Mouse (Mus musculus): ENCODE results near the gene Tunar. TPM values are rescaled to one million over a fixed set of nuclear protein-coding genes. Genes with fewer than 3 reads are reported as not detected.

The Tunar gene
- polyA plus RNA-seq, 1 experiment = not detected

DNA sequence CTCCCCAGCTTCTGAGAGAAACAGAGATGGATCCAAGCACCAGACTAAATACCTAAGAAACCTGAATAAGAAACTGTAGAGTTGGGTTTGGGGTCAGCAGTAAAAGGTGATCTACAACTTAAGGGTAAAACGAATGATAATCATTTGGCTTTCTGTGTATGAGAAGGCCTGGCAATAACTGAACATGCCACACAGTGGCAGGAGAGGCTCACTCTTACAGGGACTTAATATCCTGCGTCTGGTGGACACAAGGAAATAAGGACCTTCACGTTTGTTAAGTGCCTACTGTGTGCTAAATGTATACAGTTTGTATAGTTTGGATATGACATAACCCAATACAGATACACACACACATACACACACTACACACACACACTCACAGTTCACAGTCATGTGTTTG, 98.2 kb downstream of the Tunar start:
- Histone ChIP-seq H3ac (ENCODE audit: control insufficient read depth, insufficient read length, low read depth) (no peak overlapping the region), H3K79me2 (ENCODE audit: control insufficient read depth, insufficient read depth) (no peaks in the 10 kb centered on the region), H3K36me3 (ENCODE audit: control insufficient read depth, insufficient read depth) (no peaks in the 10 kb centered on the region), H3K4me3 (ENCODE audit: insufficient read depth, poor library complexity, severe bottlenecking) (no peak overlapping the region), H3K79me3 (ENCODE audit: low read depth) (no peaks in the 10 kb centered on the region), H3K27me3 (ENCODE audit: control insufficient read depth, insufficient read depth, insufficient read length) (no peaks in the 10 kb centered on the region)
- no peak for TF ChIP-seq CTCF (IDR thresholded peaks at IDR 0.05; ENCODE audit: control insufficient read depth, insufficient read depth, insufficient read length)
- no peak for TF ChIP-seq USF1 (IDR thresholded peaks at IDR 0.05; ENCODE audit: low read depth)
- TF ChIP-seq MYOG (IDR thresholded peaks at IDR 0.05; ENCODE audit: control insufficient read depth, extremely low read depth, insufficient read length) = no peak

DNA sequence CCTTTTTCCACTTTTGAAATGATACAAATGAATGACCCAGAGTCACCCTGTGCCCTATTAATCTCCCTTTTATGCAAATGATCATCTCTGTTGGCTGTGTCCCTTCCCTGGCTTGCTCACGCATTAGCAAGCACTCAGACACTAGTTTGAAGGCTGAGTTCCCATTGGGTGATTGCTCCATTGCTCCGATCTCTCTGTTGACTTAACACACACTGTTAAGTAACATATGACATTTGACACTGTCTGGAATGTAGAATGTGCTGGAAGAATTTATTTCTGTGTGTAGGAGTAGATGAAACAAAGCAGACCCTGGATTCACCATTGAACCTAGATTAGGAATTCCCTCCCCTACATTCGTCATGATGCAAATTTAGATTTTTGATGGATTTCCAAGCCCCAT, 99.1 kb downstream of the Tunar start:
- no peak for TF ChIP-seq FOSL1 (IDR thresholded peaks at IDR 0.05; ENCODE audit: insufficient read depth, low read length, poor library complexity, severe bottlenecking)
- TF ChIP-seq CEBPB (IDR thresholded peaks at IDR 0.05; ENCODE audit: low read depth) = no peak
- TF ChIP-seq MYOG (IDR thresholded peaks at IDR 0.05; ENCODE audit: control insufficient read depth, extremely low read depth, insufficient read length) = no peak
- no peak for TF ChIP-seq MYOD1 (IDR thresholded peaks at IDR 0.05; ENCODE audit: control insufficient read depth, insufficient read length, low read depth)
- no peak for TF ChIP-seq MAX (IDR thresholded peaks at IDR 0.05)
- TF ChIP-seq USF1 (IDR thresholded peaks at IDR 0.05; ENCODE audit: low read depth) = no peak
- no peak for TF ChIP-seq CTCF (IDR thresholded peaks at IDR 0.05; ENCODE audit: control insufficient read depth, insufficient read depth, insufficient read length)
- Histone ChIP-seq H3K36me3 (ENCODE audit: control insufficient read depth, insufficient read depth) (no peaks in the 10 kb centered on the region), H3K79me3 (ENCODE audit: low read depth) (no peaks in the 10 kb centered on the region), H3K4me3 (ENCODE audit: insufficient read depth, poor library complexity, severe bottlenecking) (no peak overlapping the region), H3ac (ENCODE audit: control insufficient read depth, insufficient read length, low read depth) (no peak overlapping the region), H3K79me2 (ENCODE audit: control insufficient read depth, insufficient read depth) (no peaks in the 10 kb centered on the region), H3K27me3 (ENCODE audit: control insufficient read depth, insufficient read depth, insufficient read length) (no peaks in the 10 kb centered on the region)

Other genes with a start within 250 kb of the Tunar start
- not detected for gene Tcl1b2, start 187.9 kb upstream of the Tunar start, polyA plus RNA-seq (2012; fragmentation: generic; extraction: Trizol)
- gene Tcl1b1, start 174.2 kb upstream of the Tunar start, polyA plus RNA-seq (2012; fragmentation: generic; extraction: Trizol) = not detected
- not detected for gene Tcl1b5, start 157.5 kb upstream of the Tunar start, polyA plus RNA-seq (2012; fragmentation: generic; extraction: Trizol)
- not detected for gene Tcl1b3, start 142.8 kb upstream of the Tunar start, polyA plus RNA-seq (2012; fragmentation: generic; extraction: Trizol)
- gene Tcl1b4, start 131.9 kb upstream of the Tunar start, polyA plus RNA-seq (2012; fragmentation: generic; extraction: Trizol) = not detected
- gene Tcl1, start 111.1 kb upstream of the Tunar start, polyA plus RNA-seq (2012; fragmentation: generic; extraction: Trizol) = not detected
- not detected for gene D430019H16Rik, start 120.0 kb downstream of the Tunar start, polyA plus RNA-seq (2012; fragmentation: generic; extraction: Trizol)
- gene Bdkrb2, start 229.4 kb downstream of the Tunar start, polyA plus RNA-seq (2012; fragmentation: generic; extraction: Trizol) = 1.2 TPM